Mouse (Mus musculus) T-helper 1 cell (primary cell): ENCODE measurements around the gene Nom1.

Experiments used
- in situ Hi-C: fragments of 300-600 bp; cut with MboI, MseI; formaldehyde crosslinking; loops from one replicate; pipeline ENCODE4 v1.15.1; 2025; ENCODE audit warnings: high pct_unique_total_duplicates

Gene Nom1

DNA sequence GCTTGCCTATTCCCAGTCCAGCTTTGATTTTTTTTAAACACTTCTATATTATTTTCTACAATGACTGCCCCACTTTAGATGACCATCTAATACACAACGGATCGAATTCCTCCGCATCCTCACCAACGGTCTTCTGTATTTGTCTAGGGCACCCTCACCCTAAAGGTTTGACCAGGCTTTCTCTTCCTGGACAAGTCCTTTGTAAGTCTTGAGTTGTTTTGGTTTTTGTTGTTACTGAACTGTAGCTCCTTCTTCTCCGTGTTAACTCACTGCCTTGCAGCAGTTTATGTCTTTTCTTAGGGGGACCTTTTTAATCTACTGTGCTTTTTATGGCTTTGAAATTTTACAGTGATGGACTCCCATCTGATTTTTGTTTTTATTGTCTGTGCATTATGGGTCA, 35.8 kb downstream of the Nom1 start:
- in situ Hi-C loops, result no loop called here

DNA sequence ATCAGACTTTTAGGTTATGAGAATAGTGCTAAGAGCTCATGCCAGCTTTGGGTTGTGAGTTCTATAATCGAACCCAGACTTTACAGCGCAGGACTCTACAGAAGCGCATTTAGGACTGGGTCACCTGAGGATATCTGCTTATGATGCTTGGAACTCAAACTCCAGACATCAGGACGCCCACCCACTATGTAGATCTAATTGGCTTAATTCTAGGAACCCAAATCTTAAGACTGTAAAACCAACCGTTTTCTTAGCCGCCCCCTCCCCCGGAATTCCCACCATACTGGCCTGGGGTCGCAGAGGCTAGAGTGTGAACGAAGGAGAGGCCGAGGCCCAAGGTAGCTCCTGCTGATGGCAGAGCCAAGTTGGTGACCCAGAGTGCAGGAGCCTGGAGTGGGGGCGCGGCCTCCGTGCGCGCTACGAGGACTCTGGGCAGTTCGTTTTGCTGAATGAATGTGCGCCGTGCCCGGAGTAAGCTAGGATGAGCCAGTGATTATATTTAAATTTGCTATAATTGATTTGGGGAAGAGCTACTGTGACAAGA, 36.5 kb downstream of the Nom1 start:
- in situ Hi-C loops, result no loop called here

DNA sequence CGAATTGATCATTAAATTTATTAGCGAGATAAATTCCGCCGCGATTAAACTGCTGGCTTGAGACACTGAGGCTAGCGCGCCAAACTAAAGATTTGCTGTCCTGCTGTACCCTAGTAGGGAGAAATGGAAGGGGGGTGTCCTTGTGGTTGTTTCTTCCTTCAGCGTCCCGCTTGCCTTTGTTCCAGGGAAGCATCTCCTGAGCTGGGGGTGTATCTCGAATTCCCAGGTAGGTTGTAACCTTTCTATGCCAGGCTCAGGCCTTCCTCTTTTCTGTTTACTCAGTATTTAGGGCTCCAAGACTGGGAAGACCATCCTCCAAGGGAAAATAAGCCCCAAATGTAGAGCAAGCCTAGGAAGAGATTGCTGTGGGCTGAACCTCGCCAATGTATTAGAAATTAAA, 36.9 kb downstream of the Nom1 start:
- in situ Hi-C loops, result no loop called here

DNA sequence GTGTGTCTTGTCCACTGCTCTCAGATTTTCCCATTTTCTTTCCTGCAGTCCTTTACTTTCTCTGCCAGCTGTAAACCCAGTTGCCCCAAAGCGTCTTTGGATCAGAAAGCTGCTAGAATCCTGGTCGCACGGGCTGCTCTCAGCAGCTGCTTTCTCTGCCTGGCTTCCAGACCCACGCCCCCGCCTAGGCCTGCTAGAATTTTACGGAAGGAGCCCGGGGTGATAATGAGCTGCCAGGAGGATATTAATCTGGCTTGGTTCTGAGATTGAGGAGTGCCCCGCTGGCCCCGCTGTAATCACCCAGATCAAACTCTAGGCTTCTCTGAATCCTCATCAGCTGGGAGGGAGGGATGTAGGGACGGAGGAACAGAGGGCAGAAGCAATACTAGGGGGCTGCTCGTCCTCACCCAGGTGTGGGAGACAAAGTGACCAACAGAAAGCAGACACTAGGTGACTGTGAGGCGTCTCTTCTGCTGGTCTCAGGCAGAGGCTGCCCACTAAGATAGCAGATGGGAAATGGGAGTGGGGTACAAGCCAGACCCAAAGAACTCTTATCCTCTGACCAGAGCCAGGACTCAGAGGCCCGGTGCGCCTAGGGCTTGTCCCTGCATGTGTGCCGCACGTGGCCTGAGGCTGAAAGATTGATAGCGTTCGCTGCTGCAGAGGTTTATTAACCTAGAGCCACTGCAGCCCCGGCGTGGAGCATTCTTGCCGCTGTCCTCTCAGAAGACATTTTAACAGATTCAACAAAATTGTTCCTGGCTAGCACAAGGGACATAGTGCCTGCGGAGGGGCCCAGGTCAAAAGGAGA, 37.6 kb downstream of the Nom1 start:
- in situ Hi-C loops, result no loop called here

GRCm38 (mm10) chr5:29473551-29474245, 39.2 kb downstream of the Nom1 start:
- in situ Hi-C loops, result no loop called here

GRCm38 (mm10) chr5:29474246-29474960, 39.9 kb downstream of the Nom1 start:
- in situ Hi-C loops, result no loop called here

GRCm38 (mm10) chr5:29475041-29475440, 40.6 kb downstream of the Nom1 start:
- in situ Hi-C loops, result no loop called here

- in situ Hi-C loops, result no loop called here
Observed at GRCm38 (mm10) chr5:29475556-29475955, 41.1 kb downstream of the Nom1 start.

DNA sequence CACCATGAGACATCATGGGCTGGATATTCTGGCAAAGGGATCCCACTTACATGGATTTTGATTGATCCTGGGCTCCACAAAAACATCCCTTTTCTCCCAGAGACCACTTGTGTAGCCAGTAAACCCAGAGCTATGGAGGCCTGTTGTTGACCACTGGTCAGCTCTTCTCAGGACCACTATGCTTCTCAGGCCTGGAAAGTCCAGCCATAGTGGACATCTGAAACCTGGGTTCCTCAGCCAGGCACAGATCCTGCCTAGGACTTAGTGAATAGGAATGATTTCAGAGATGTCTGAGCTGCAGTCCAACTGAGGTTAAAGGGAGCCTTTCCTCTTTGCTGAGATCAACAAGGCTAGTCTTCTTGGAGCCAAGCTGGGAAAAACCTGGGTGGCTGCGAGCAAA, 41.6 kb downstream of the Nom1 start:
- in situ Hi-C loops, result no loop called here

GRCm38 (mm10) chr5:29477474-29478207, 43.2 kb downstream of the Nom1 start:
- in situ Hi-C loops, result no loop called here

- in situ Hi-C loops, result no loop called here
Observed at GRCm38 (mm10) chr5:29478208-29479197, 44.0 kb downstream of the Nom1 start, which contains the start of gene Mnx1. Gene Mnx1 (minus strand): TSS chr5:29478470.

GRCm38 (mm10) chr5:29479198-29479593, 44.7 kb downstream of the Nom1 start:
- in situ Hi-C loops, result no loop called here

GRCm38 (mm10) chr5:29483801-29484200, 49.3 kb downstream of the Nom1 start:
- in situ Hi-C loops, result no loop called here

DNA sequence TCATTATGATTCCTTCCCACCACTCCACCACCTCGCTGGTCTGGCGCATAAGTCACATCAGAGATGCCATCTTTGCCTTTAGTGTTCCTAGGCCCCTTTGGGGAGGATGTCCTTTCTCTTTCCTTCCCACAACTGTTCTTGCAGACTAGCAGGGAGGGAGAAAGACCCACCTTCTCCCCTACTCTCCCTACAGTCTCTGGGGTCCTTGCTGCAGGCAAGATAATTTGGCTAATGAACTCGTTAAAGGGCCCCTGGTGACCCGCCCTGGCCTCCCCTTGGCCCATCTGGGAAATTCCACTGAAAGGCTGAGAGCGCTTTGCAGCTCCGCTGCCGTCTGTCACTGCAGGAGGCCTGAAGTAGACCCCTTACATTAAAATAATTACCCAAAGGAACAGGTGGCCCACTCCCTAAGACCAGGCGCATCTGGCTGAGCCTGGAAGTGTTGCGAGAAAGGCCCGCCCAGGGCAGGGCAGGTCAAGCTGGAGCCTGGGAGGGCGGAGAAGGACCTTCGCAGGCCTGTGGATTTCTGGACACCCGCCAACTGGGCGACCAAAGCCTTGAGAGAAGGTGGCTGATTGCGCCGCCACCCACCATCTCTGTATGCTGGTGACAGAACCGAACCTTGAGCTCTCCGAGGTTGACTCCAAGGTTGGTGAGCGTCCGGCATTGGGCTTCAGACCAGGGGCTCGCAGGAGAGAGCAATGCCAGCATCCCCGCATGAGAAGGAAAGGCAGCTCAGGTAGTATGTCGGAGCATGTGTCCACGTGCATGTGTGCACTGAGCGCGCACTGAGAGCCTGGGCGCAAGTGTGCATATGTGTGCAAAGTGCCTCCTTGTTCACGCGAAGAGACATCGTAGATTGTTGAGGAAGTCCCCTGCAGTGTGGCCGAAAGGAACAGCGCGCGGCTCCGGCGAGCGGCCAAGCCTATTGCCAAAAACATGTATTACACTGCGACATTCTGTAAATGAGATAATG, 50.8 kb downstream of the Nom1 start:
- in situ Hi-C loops, result no loop called here

GRCm38 (mm10) chr5:29485941-29486320, 51.5 kb downstream of the Nom1 start:
- in situ Hi-C loops, result no loop called here

DNA sequence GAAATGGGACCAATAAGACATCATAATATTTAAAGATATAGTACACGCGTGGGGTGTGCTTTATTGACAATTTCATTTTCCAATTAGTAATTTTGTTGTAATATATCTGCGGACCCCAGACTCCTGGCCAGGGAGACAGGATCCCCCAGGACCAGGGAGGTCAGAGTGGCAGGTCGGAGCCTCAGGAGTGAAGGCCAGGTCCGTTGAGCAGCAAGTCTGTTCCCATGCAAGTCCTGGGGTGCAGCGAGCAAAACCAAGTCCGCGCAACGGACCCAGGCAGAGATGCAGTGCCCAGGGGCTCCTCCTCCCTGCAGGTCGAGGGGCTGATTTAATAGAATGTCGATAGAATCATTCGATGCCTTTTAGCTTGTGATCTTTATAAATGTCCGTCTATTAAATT, 52.9 kb downstream of the Nom1 start:
- in situ Hi-C loops, result no loop called here

GRCm38 (mm10) chr5:29507013-29507412, 72.5 kb downstream of the Nom1 start:
- in situ Hi-C loops, result loop anchor here (25.0 kb wide), 1 partner anchor 1045 kb away; the partner anchor contains the start of gene Shh
